Mouse (Mus musculus): ENCODE data around the gene Fntb.

The Fntb gene

GRCm38 (mm10) chr12:76796938-76797539 is 31.6 kb downstream of the Fntb start:
- DNase-seq = no peak

GRCm38 (mm10) chr12:76798008-76798720 is 32.8 kb downstream of the Fntb start:
- no peak for DNase-seq

- no peak for DNase-seq
Observed at GRCm38 (mm10) chr12:76803028-76803427, 37.6 kb downstream of the Fntb start.

- DNase-seq = peak; percentile 70
Observed at GRCm38 (mm10) chr12:76803700-76804252, 38.4 kb downstream of the Fntb start.

DNA sequence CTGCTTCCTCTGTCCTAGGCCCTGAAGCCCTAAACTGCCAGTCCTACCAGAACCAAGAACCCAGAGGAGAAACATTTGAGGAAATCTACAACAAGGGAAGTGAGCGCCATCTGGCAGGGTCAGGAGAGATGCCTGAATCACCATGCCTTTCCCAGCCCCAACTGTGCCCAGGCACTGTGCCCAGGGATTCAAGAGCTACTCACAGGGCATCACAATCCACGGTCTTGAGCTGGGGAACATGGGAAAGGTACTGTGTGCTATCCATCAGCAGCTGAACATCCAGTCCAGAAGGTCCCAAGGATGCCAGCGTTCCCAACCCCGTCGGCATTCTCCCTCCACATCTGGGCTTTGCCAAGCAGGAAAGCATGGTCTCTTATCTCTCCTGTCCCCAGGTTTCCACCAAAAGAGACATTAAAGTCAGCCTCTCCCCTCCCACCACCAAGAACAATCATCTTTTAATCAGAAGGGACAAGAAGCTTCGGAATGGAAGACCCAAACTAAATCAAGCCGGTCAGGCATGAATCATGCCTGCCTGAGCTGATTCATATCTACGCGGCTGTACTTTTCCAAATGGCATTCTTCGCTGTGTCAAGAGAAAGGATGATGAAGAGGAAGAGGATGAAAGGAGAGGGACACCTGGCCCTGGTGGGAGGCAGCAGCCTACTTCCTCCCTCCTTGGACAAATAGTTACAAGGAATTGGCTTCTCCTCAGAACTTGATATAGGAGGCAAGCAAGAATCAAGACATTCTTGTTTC is 39.8 kb downstream of the Fntb start:
- peak; percentile 97 for DNase-seq

DNA sequence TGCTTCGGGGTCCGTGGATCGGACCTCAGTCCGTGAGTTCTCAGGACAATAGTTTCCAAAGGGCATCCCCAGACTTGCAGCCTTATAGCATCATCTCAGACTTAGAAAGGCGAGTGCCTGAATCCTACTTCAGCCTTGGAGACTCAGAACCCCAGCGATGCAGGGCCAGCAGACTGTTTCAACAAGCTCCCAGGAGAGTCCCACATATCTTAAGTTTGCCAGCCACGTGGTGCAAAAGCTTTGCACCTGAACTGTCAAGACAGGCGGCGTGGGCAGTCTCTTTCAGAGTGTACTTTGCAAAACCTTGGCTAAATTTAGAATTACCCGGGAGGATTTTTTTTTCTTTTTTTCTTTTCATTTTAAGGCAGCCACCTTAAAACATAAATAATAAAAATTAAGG is 42.4 kb downstream of the Fntb start:
- DNase-seq = no peak

DNA sequence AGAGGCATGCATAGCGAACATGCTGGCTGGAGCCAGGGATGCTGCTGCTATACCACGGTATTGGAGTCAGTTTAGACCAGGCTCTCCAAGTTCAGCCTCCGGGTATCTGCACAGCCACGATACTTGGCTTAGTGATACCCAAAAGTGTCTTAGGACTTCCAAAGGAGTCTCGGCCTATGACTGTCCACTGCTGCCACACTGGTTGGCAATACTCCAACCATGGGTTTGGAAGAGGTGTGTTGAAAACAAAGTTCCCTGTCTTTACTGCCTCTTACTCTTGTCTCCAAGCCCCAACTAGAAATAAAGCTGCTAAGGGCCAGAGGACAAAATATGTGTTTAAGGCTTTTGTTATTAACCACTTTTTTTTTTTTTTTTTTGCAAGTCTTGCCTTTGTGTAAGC is 45.1 kb downstream of the Fntb start:
- DNase-seq = no peak

DNA sequence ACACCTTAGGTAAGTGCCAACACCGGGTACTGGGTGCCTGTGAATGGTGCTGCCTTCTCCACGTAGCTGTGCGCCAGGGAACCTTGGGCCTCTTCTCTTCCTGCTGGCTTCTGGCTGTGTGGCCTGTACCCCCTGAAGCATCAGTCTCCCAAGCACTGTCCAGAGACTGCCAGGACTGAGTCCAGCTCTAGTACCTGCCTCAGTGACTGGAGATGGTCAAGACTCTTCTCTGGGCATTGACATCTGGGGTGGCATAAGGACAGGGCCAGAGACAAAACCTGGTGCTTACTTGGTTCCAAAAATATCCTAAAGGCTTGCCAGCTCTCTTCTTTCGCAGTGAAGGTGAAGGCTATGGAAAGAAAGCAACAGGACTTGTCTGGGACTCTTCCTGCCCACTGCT is 45.6 kb downstream of the Fntb start:
- no peak for DNase-seq

GRCm38 (mm10) chr12:76813543-76813942 is 48.2 kb downstream of the Fntb start:
- DNase-seq = no peak

DNA sequence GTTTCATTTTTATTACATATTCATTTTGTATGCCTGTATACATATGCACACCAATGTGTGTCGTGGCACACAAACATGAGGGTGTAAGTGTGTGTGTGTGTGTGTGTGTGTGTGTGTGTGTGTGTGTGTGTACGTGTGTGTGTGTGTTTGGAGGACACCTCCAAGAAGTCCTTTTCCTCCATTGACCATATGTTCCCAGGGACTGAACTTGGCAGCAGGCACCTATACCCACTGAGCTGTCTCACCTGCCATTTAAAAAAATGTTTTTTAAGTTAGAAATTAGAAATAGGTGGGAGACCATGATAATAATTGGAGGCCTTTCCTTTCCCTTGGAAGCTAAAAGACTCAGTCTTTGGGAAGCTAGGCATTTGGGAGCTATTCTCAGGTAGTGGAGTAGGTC is 48.7 kb downstream of the Fntb start:
- DNase-seq = no peak

DNA sequence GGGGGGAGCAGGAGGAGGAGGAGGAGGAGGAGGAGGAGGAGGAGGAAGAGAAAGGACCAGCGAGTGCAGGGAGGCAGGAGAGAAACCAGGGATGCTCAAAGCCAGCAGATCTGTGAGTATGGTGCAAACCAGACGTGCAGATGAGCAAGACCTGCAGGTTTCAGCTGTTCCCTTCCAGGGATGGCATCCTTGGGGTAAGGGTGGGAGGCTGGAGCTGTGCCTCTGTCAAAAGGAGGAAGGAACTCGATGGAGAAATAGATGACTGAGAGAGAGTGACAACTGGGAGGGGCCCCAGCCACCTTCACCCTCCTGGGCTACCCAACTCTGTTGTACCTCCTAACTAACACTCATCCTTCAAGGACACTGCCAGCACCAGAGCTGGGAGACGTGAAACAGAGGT is 51.3 kb downstream of the Fntb start:
- DNase-seq = no peak

DNA sequence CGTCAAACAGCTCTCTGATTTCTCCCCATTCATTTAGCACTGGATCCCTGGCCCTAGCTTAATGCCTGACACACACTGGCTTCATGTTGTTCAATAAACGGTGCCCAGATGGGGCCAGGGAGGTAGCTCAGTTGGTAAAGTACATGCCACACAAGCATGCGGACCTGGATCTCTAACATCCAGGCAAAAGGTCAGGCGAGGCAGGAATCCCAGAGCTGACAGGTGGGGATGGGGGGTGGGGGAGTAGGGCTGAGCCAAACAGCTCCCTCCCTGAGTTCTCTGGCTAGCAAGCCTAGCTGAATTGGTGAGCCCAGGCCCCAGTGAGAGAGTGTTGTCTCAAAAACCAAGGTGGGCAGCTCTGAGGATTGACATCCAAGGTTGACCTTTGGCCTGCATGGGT is 51.8 kb downstream of the Fntb start:
- no peak for DNase-seq

DNA sequence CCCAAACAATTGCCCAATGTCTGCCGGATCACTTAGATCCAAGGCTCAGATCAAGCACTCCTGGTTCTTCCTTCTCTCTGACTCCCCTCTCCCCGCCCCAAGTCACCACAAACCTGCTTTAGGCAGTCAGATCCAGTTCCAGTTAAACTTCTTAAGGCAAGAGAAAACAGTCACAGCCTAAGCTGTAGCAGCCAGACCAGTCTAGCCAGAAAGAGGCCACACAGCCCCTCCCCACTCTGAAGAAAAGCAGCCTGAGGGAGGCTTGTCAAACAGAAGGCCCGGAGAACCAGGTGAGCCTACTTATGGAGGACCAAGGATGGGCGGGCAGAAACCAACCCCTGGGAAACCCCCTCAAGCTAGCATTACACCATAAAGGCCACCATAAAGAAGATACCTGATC is 52.7 kb downstream of the Fntb start:
- DNase-seq = no peak

GRCm38 (mm10) chr12:76818908-76819307 is 53.5 kb downstream of the Fntb start:
- no peak for DNase-seq

GRCm38 (mm10) chr12:76819816-76820215 is 54.4 kb downstream of the Fntb start:
- DNase-seq = no peak

GRCm38 (mm10) chr12:76820615-76821014 is 55.2 kb downstream of the Fntb start:
- DNase-seq = no peak

DNA sequence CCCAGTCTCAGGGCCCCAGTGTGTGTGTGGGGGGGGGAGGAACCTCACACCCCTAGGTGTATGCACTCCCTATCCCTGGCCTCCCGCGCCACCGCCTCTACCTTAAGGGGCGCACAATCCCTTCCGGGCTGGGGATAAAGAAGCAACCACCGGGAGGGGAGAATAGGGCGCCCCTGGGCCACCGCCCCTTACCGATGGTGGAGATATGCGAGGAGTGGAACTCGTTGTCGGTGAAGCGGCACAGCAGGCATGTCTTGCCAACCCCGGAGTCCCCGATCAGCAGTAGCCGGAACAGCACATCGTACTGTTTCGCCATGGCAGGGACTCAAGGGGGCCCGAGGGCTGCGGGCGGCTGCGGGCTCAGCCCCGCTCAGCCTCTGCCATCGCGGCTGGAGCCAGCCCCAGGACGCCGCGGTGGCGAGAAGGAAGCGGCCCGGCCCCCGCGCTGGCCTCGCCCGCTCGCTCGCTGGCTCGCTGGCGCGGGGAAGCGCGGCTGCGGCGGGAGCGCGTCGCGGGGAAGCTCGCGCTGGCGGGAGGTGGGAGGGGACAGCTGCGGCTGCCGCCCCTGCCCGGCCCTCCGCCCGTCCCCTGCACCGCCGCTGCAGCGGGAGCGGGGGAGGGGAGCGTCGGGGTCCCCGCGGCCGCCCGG is 56.7 kb downstream of the Fntb start:
- peak; percentile 69 for DNase-seq

- no peak for DNase-seq
Observed at GRCm38 (mm10) chr12:76822651-76823041, 57.3 kb downstream of the Fntb start, which contains the start of gene Rab15. TSS of gene Rab15 (minus strand) at chr12:76822908.

- DNase-seq = no peak
Observed at GRCm38 (mm10) chr12:76825283-76825682, 59.9 kb downstream of the Fntb start.

DNA sequence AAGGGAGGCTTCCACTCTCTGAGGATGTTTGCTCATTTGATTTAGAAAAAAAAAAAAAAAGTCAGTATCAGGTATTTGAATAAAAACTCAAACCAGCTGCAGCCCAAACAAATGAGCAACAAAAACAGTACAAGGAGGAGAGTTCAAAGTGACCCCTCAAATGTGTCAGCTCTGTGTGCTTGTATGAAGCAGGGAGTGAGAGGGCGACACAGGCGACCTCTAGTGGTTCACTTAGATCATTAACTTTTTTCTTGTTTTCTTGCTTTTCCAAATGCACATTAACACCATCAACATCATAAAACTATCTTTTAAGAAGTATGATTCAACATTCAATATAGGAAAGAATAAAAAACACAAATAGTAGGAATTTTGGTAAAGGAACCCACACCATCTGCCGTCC is 67.3 kb downstream of the Fntb start:
- peak; percentile 55 for DNase-seq

GRCm38 (mm10) chr12:76837101-76837843 is 71.9 kb downstream of the Fntb start:
- DNase-seq = peak; percentile 100

- no peak for DNase-seq
Observed at GRCm38 (mm10) chr12:76837844-76838650, 72.7 kb downstream of the Fntb start.
